Mouse (Mus musculus) forebrain, embryonic 13.5 days (tissue): ENCODE results near the gene Ensa. TPM values are rescaled to one million over a fixed set of nuclear protein-coding genes. Genes with fewer than 3 reads are reported as not detected.
"Not testable (repeated sequence)": the region's sequence is repeated elsewhere in the genome, so short reads cannot be mapped to it uniquely, and the experiment has no call there.

Experiments used
- ATAC-seq: fragments of 200-750 bp; cut with Nextera tagmentation; 2 replicates; pipeline ENCODE4 v1.8.0; 2017
- H3K27ac ChIP-seq: fragments of 300-500 bp; sonication (generic); 2 replicates; pipeline ENCODE4 v1.5.1; 2015; ENCODE audit warnings: inconsistent platforms, mild to moderate bottlenecking, moderate library complexity
- H3K27me3 ChIP-seq: fragments of 300-500 bp; sonication (generic); 2 replicates; pipeline ENCODE4 v1.6.1; 2015; ENCODE audit warnings: mild to moderate bottlenecking, inconsistent platforms
- H3K36me3 ChIP-seq: fragments of 300-500 bp; sonication (generic); 2 replicates; pipeline ENCODE4 v1.6.1; 2015; ENCODE audit warnings: mild to moderate bottlenecking, inconsistent platforms; ENCODE audit not compliant: poor library complexity, severe bottlenecking
- H3K4me1 ChIP-seq: fragments of 300-500 bp; sonication (generic); 2 replicates; pipeline ENCODE4 v1.6.1; 2015; ENCODE audit warnings: inconsistent platforms
- H3K4me2 ChIP-seq: fragments of 300-500 bp; sonication (generic); 2 replicates; pipeline ENCODE4 v1.6.1; 2015; ENCODE audit warnings: inconsistent platforms, mild to moderate bottlenecking, moderate library complexity
- H3K4me3 ChIP-seq: fragments of 300-500 bp; sonication (generic); 2 replicates; pipeline ENCODE4 v1.5.1; 2015; ENCODE audit warnings: mild to moderate bottlenecking, inconsistent platforms
- H3K9ac ChIP-seq: fragments of 300-500 bp; sonication (generic); 2 replicates; pipeline ENCODE4 v1.6.1; 2015; ENCODE audit warnings: mild to moderate bottlenecking, inconsistent platforms
- H3K9me3 ChIP-seq: fragments of 300-500 bp; sonication (generic); replicated peaks from 2 replicates; pipeline ENCODE4 v1.6.1; 2016; ENCODE audit warnings: inconsistent platforms
- WGBS: fragments of 180-500 bp; shearing (Covaris S2); methylation state at CpG from one replicate; pipeline ENCODE4 v1.1.7; 2015; 5-methylcytosine and 5-hydroxymethylcytosine counted together
- polyA plus RNA-seq: library from polyadenylated mRNA; unstranded; fragments of >200 nt; fragmentation: Nextera tagmentation; extraction: Ambion mirVana; gene quantifications from 2 replicates; pipeline ENCODE4 v1.2.1, GENCODE M21; 2015

The Ensa gene
- polyA plus RNA-seq, 1 experiment from 2014 or later, result 98.1 TPM

DNA sequence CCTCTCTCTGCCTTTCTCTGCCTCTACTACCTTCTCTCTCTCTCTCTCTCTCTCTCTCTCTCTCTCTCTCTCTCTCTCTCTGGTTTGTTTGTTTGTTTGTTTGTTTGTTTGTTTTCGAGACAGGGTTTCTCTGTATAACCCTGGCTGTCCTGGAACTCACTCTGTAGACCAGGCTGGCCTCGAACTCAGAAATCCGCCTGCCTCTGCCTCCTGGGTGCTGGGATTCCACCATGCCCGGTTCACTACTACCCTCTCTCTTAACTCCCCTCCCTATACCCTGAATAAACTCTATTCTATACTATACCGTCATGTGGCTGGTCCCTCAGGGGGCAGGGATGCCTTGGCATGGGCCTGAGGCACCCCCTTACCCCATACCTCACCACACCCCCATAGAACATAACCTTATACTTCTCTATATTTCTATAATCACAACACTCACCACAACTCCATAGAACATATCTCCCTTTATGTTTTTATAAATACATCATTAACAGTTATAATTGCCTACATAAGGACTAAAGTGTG is 740 bp upstream of the Ensa start:
- H3K9me3 ChIP-seq, H3K27me3 ChIP-seq, ATAC-seq: not testable (repeated sequence)
- WGBS, result 69% methylated on average over 5 of the region's 5 CpGs
- H3K36me3 ChIP-seq, result peaks cover 37% of the 10 kb centered on the region
- H3K9ac ChIP-seq, result peak overlapping the region; percentile 55; the same call in 1 of the 2 replicates
- peak overlapping the region; percentile 53 for H3K4me2 ChIP-seq
- H3K4me1 ChIP-seq, result peaks cover 24% of the 10 kb centered on the region
- peak overlapping the region; percentile 49 for H3K27ac ChIP-seq
- peak overlapping the region; percentile 65 for H3K4me3 ChIP-seq

DNA sequence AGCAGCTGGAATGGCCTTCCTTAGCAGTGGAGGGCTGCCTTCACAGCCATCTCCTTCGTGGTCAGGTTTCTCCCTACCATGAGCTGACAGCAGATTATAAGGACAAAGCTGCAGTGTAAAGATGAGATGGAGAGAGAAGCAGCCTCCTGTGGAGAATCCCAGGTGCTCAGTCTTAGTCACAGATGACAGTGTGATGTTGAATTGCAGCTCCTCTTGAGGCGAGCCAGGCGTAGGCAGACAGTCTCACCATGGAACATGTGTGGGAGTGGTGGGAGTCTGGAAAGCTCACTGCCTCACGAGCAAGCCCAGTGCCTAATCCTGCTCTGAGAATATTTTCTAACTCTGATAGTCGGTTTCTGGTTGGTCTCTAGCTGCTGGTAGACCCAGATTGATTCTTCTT is 3.0 kb downstream of the Ensa start:
- Histone ChIP-seq H3K4me2 (no peak overlapping the region), H3K4me3 (no peak overlapping the region), H3K4me1 (peaks cover 24% of the 10 kb centered on the region), H3K9me3 (no peaks in the 10 kb centered on the region), H3K36me3 (peaks cover 61% of the 10 kb centered on the region), H3K9ac (no peak overlapping the region), H3K27ac (no peak overlapping the region), H3K27me3 (no peaks in the 10 kb centered on the region)
- ATAC-seq, result no peak
- WGBS, result 87% methylated on average over 5 of the region's 5 CpGs

DNA sequence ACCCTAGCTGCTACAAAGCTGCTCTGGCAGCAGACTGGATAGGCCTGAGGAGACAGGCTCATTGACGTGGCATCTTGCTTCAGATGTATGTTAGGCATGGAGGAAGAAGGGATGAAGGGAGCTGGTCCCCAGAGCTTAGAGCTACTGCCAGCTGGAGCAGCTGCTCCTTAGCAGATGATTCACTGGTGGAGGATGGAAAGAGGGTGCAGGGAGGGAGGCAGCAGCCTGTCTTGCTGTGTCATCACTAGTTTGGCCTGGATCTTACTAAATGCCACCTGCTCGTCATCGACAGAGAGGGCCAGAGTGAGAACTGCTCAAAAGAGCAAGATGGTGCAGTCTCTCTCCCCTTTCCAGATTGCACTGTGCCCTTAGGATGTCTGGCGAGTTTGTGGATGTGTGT is 5.0 kb downstream of the Ensa start:
- Histone ChIP-seq H3K27ac (no peak overlapping the region), H3K4me2 (no peak overlapping the region), H3K36me3 (peaks cover 81% of the 10 kb centered on the region), H3K27me3 (no peaks in the 10 kb centered on the region), H3K9me3 (no peaks in the 10 kb centered on the region), H3K9ac (no peak overlapping the region; the same call in 1 of the 2 replicates), H3K4me1 (peaks cover 22% of the 10 kb centered on the region), H3K4me3 (no peak overlapping the region)
- ATAC-seq, result no peak
- WGBS, result 78% methylated on average over 4 of the region's 4 CpGs

DNA sequence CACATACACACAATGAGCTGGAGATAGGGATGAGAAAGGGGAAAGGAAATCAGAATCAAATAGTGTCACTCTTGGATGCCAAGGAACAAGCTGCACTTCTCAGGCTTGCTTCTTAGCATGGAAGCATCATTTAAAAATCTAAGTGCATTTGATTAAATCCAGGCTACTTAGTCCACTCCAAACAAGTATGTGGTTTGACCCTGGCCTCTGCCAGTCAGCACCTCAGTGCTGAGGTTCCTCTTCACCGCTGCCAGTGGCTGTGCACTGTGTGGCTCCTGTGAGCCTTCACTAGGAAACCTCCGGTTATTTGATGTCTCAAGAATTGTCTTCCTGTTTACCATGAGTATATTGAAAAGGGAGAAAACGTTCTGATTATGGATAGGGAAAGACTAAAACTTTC is 6.1 kb downstream of the Ensa start:
- H3K36me3 ChIP-seq, result peaks cover 92% of the 10 kb centered on the region
- H3K9ac ChIP-seq, result no peak overlapping the region
- no peak overlapping the region for H3K4me3 ChIP-seq
- no peaks in the 10 kb centered on the region for H3K27me3 ChIP-seq
- no peak overlapping the region for H3K27ac ChIP-seq
- H3K4me1 ChIP-seq, result peaks cover 18% of the 10 kb centered on the region
- WGBS, result 90% methylated on average over 3 of the region's 3 CpGs
- no peaks in the 10 kb centered on the region for H3K9me3 ChIP-seq
- no peak for ATAC-seq
- no peak overlapping the region for H3K4me2 ChIP-seq

DNA sequence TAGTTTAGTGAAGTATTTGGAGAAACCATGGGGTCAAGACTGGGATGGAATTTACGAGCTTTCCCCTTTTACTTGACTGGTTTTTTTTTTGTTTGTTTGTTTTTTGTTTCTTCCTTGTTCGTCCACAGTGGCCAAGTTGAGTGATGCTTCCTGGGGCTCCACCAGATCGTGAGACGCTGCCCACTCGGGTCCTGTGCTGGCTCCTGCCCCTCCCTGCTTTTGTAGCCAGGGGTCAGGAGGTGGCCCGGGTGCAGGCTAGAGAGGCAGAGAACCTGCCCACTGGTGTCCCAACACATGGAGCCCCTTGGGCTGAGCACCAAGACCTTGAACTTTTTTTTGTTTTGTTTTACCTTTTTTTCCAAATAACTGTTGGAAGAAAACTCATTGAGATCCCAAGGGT is 6.5 kb downstream of the Ensa start:
- Histone ChIP-seq H3K27me3 (no peaks in the 10 kb centered on the region), H3K36me3 (peaks cover 97% of the 10 kb centered on the region), H3K27ac (no peak overlapping the region), H3K9me3 (no peaks in the 10 kb centered on the region), H3K4me1 (peaks cover 14% of the 10 kb centered on the region), H3K4me3 (no peak overlapping the region), H3K4me2 (no peak overlapping the region), H3K9ac (no peak overlapping the region)
- WGBS, result 84% methylated on average over 6 of the region's 6 CpGs
- ATAC-seq, result no peak

DNA sequence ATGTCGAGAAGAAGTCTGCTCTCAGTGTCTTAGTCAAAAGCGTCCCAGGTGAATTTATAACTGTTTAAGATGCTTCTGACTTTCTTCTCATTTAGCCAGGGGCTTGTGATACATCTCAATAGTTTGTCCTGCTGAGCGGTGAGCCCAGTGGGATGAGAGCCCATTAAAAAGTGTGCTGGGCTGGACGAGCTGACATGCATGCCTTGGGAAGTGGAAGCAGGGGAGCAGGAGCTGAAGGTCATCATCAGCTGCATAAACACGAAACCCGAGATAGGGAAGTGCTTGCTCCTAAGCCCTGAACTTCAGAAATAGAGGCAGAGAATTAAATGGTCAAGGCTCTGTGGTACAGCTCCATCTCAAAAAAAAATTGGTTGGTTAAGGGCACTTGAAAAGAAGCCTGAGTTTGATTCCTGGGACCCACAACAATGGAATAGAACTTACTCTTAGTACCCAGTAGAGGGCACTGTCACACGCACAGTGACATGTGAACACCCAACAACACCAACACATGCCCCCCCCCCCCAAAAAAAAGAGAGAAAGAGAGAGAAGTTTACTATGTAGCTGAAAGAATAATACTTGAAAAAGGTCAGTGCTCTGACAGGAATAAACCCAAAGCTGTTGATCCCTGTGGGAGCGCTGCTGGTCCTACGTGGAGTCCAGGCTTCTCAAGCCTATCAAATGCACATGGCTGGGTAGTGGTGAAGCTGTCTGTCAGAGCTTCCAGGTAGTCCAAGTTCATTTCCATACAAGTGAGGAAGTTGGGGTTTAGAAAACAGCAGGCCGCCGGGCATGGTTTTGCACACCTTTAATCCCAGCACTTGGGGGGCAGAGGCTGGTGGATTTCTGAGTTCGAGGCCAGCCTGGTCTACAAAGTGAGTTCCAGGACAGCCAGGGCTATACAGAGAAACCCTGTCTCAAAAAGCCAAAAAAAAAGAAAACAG is 8.1 kb downstream of the Ensa start:
- Histone ChIP-seq H3K27ac (no peak overlapping the region), H3K4me3 (no peak overlapping the region), H3K27me3 (no peaks in the 10 kb centered on the region), H3K4me1 (no peaks in the 10 kb centered on the region), H3K9me3 (no peaks in the 10 kb centered on the region), H3K36me3 (peaks cover 100% of the 10 kb centered on the region), H3K9ac (no peak overlapping the region), H3K4me2 (no peak overlapping the region)
- 75% methylated on average over 12 of the region's 12 CpGs for WGBS
- no peak for ATAC-seq

DNA sequence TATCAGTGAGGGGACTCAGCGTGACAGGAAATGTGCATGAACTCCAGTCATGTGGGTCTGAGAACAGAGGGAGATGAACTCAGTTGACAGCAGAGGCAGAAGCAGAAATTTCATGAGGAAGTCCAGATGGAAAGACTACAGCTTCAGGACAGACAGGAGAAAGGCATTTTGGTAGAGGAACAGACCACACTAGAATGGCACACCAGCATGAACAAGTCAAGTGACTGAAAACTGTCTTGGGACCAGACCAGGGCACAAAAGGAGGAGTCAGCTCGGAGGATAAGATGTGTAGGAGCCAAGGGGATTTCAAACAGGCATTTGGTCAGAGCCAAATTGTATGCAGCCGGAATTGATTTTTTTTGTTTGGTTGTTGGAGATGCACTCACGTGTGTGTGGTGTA is 10.8 kb downstream of the Ensa start:
- 80% methylated on average over 4 of the region's 4 CpGs for WGBS
- Histone ChIP-seq H3K4me1 (no peaks in the 10 kb centered on the region), H3K9ac (no peak overlapping the region), H3K4me3 (no peak overlapping the region), H3K4me2 (no peak overlapping the region), H3K27me3 (no peaks in the 10 kb centered on the region), H3K27ac (no peak overlapping the region), H3K9me3 (no peaks in the 10 kb centered on the region), H3K36me3 (peaks cover 97% of the 10 kb centered on the region)
- no peak for ATAC-seq

DNA sequence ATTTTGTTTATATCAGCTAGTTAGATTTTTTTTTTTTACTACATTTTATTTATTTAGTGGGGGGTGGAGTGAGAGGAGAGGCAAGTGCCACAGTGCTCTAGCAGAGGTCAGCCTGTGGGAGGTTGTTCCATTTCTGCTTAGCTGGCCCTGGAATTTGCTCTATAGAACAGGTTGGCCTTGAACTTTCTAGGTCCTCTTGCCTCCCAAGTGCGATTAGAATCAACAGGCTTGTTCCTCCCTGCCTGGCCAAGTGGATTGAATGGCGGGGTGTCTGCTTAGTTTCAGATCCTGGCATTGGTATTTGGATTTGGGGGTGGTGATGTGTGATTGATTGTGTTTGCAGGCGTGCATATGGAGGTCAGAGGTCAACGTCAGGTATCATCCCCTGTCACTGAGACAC is 11.3 kb downstream of the Ensa start:
- H3K9me3 ChIP-seq, result no peaks in the 10 kb centered on the region
- 89% methylated on average over 4 of the region's 4 CpGs for WGBS
- H3K36me3 ChIP-seq, result peaks cover 96% of the 10 kb centered on the region
- no peak overlapping the region for H3K27ac ChIP-seq
- H3K4me1 ChIP-seq, result no peaks in the 10 kb centered on the region
- no peak overlapping the region for H3K9ac ChIP-seq
- no peaks in the 10 kb centered on the region for H3K27me3 ChIP-seq
- no peak overlapping the region for H3K4me2 ChIP-seq
- H3K4me3 ChIP-seq, result no peak overlapping the region
- ATAC-seq, result no peak

DNA sequence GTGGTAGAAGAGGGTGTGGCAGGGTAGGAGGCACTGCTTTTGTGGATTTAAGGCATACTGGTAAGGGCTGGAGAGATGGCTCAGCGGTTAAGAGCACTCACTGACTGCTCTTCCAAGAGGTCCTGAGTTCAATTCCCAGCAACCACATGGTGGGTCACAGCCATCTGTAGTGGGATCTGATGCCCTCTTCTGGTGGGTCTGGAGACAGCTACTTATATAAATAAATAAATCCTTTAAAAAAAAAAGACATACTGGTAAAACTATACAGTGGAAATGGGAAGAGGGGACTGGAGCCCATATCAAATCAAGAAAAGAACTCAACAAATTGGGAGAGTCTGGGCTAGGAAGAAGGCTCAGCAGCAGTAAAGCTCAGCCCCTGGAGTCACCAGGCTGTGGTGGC is 14.9 kb downstream of the Ensa start:
- Histone ChIP-seq H3K4me3 (no peak overlapping the region), H3K4me2 (no peak overlapping the region), H3K27ac (no peak overlapping the region), H3K27me3 (no peaks in the 10 kb centered on the region), H3K4me1 (no peaks in the 10 kb centered on the region), H3K9me3 (no peaks in the 10 kb centered on the region), H3K9ac (no peak overlapping the region), H3K36me3 (peaks cover 70% of the 10 kb centered on the region)
- 100% methylated on average over 1 of the region's 1 CpGs for WGBS
- ATAC-seq, result no peak

DNA sequence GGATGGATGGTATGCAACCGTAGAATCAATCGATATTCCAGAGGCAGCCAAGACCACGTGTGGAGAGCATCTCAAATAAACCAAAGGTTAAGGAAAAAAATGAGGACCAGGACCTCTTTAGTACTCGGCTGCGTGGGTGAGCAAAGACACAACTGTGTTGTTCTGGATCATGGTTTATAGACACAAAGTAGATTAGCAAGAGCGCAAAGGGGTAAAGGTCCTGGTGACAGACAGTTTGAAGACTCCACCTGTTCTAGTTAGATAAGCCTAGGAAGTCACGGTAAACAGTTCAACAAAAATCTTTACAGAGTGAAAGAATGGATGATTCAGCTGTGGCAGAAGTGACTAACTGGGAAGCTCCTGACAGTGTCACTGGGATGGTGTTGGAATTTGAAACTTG is 18.3 kb downstream of the Ensa start:
- no peaks in the 10 kb centered on the region for H3K9me3 ChIP-seq
- WGBS, result 90% methylated on average over 7 of the region's 7 CpGs

DNA sequence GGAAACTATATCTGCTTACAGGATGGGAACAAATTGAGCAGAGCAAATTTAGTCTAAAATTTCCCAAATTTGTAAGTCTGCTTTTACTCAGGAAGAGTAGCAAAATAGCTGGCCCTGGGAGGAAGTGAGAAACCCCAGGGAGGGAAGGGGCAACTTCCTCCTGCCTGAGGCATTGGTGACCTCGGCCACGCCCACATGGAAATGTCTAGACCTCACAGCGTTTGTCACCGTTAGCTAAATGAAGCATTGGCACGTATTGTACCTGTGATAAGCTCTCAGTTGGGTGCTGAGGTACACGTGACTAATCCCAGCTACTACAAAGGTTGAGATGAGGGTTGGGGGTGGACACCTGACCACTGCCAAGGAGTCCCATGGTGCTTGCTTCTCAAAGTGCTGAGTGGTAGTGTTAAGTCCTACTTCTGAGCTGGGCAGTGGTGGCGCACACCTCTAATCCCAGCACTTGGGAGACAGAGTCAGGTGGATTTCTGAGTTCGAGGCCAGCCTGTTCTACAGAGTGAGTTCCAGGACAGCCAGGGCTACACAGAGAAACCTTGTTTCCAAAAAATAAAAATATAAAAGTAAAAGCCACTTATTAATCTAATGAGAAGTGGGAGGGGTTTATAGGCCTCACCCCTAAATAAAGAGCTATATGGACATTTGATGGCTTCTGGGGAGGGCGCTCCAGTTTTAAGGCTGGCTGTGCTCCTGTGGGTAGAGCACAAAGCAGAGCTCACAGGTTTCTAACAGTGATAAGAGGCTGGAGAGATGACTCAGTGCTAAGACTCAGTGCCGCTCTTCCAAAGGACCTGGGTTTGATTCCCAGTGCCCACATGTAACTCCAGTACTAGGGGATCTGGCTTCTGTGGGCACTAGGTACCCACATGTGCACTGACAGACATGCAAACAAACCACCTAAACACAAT is 20.8 kb downstream of the Ensa start:
- 73% methylated on average over 10 of the region's 10 CpGs for WGBS
- no peaks in the 10 kb centered on the region for H3K27me3 ChIP-seq
- no peaks in the 10 kb centered on the region for H3K4me1 ChIP-seq
- ATAC-seq, result no peak
- H3K36me3 ChIP-seq, result peaks cover 13% of the 10 kb centered on the region; the same call in 1 of the 2 replicates
- H3K27ac ChIP-seq, result no peak overlapping the region
- H3K9ac ChIP-seq, result no peak overlapping the region
- H3K4me3 ChIP-seq, result no peak overlapping the region
- no peak overlapping the region for H3K4me2 ChIP-seq
- H3K9me3 ChIP-seq, result no peaks in the 10 kb centered on the region

More for the DNA sequence above, 18.3 kb downstream of the Ensa start:
- no peak for ATAC-seq
- Histone ChIP-seq H3K4me3 (no peak overlapping the region), H3K9ac (no peak overlapping the region), H3K4me2 (no peak overlapping the region), H3K27me3 (no peaks in the 10 kb centered on the region), H3K27ac (no peak overlapping the region), H3K4me1 (no peaks in the 10 kb centered on the region), H3K36me3 (peaks cover 35% of the 10 kb centered on the region)

DNA sequence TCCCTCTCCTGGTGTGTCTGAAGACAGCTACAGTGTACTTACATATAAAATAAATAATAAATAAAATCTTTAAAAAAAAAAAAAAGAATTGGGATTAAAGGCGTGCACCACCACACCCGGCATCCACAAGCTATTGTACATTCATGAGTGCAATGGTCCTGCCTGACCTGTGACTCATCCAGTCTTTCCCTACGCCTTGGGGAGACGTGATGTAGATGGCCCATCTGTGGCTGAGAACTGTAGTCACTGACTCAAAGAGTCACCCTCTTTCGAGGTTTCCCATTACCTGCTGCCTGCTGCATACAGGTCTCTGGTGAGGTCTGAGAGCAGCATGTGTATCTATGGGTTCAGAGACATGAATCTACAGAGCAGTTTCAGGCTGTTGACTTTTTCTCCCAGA is 23.2 kb downstream of the Ensa start:
- H3K9ac ChIP-seq, result no peak overlapping the region
- no peak for ATAC-seq
- no peak overlapping the region for H3K4me2 ChIP-seq
- H3K27ac ChIP-seq, result no peak overlapping the region
- H3K36me3 ChIP-seq, result no peaks in the 10 kb centered on the region
- H3K4me1 ChIP-seq, result no peaks in the 10 kb centered on the region
- no peaks in the 10 kb centered on the region for H3K9me3 ChIP-seq
- no peak overlapping the region for H3K4me3 ChIP-seq
- H3K27me3 ChIP-seq, result no peaks in the 10 kb centered on the region
- WGBS, result 88% methylated on average over 5 of the region's 5 CpGs
